Mouse (Mus musculus) myocyte (in vitro differentiated cells): Measurements from ENCODE around the gene Rph3al. TPM values are rescaled to one million over a fixed set of nuclear protein-coding genes. Genes with fewer than 3 reads are reported as not detected.

Experiments
- H3K27me3 ChIP-seq: one replicate; pipeline ENCODE4 v1.6.1; 2011; ENCODE audit not compliant: control insufficient read depth, insufficient read depth, insufficient read length
- H3K36me3 ChIP-seq: one replicate; pipeline ENCODE4 v1.6.1; 2011; ENCODE audit not compliant: control insufficient read depth, insufficient read depth
- H3K4me2 ChIP-seq: one replicate; pipeline ENCODE4 v1.6.1; 2011; ENCODE audit warnings: low read depth, control low read depth
- H3K4me3 ChIP-seq: one replicate; pipeline ENCODE4 v1.5.1; 2011; ENCODE audit warnings: mild to moderate bottlenecking, control low read depth, moderate library complexity
- H3K79me2 ChIP-seq: one replicate; pipeline ENCODE4 v1.6.1; 2011; ENCODE audit not compliant: control insufficient read depth, insufficient read depth
- H3ac ChIP-seq: one replicate; pipeline ENCODE4 v1.6.1; 2011; ENCODE audit not compliant: control insufficient read depth, insufficient read length
- CEBPB ChIP-seq: IDR thresholded peaks from 2 replicates; pipeline ENCODE4 v1.6.1; 2011; ENCODE audit warnings: mild to moderate bottlenecking, moderate library complexity; ENCODE audit not compliant: poor library complexity, insufficient read depth, severe bottlenecking
- E2F4 ChIP-seq: IDR thresholded peaks from one replicate; pipeline ENCODE4 v1.6.1; 2011; ENCODE audit warnings: mild to moderate bottlenecking, control low read depth, moderate library complexity; ENCODE audit not compliant: insufficient read depth
- MAX ChIP-seq: IDR thresholded peaks from one replicate; pipeline ENCODE4 v1.6.1; 2011; ENCODE audit warnings: low read depth, mild to moderate bottlenecking, control low read depth
- MYOD1 ChIP-seq, 3 experiments: IDR thresholded peaks; one replicate each; pipeline ENCODE4 v1.6.1; 2011; ENCODE audit warnings: control low read depth in 2 of 3, low read depth in 2 of 3, mild to moderate bottlenecking in 2 of 3, moderate library complexity in 1 of 3; ENCODE audit not compliant: insufficient read length in 2 of 3, control insufficient read depth in 1 of 3
- MYOG ChIP-seq, 3 experiments: IDR thresholded peaks; one replicate each; pipeline ENCODE4 v1.6.1; 2011; ENCODE audit warnings: control low read depth in 2 of 3, low read depth in 2 of 3, mild to moderate bottlenecking in 2 of 3; ENCODE audit not compliant: insufficient read length in 2 of 3, control insufficient read depth in 1 of 3, insufficient read depth in 1 of 3
- POLR2A ChIP-seq: IDR thresholded peaks from one replicate; pipeline ENCODE4 v1.6.1; 2011; ENCODE audit warnings: low read depth, mild to moderate bottlenecking, control low read depth, moderate library complexity; ENCODE audit not compliant: insufficient read length
- POLR2AphosphoS2 ChIP-seq: IDR thresholded peaks from one replicate; pipeline ENCODE4 v1.6.1; 2011; ENCODE audit warnings: low read depth, control low read depth; ENCODE audit not compliant: insufficient read length
- REST ChIP-seq: IDR thresholded peaks from one replicate; pipeline ENCODE4 v1.6.1; 2011; ENCODE audit warnings: mild to moderate bottlenecking, control low read depth, moderate library complexity; ENCODE audit not compliant: insufficient read depth, insufficient read length
- SRF ChIP-seq: IDR thresholded peaks from one replicate; pipeline ENCODE4 v1.6.1; 2011; ENCODE audit warnings: low read depth; ENCODE audit not compliant: control insufficient read depth, insufficient read length
- TCF12 ChIP-seq: IDR thresholded peaks from one replicate; pipeline ENCODE4 v1.6.1; 2011; ENCODE audit warnings: mild to moderate bottlenecking, control low read depth; ENCODE audit not compliant: poor library complexity, insufficient read depth, severe bottlenecking
- TCF3 ChIP-seq: IDR thresholded peaks from one replicate; pipeline ENCODE4 v1.6.1; 2011; ENCODE audit warnings: low read depth, control low read depth; ENCODE audit not compliant: insufficient read length
- USF1 ChIP-seq: IDR thresholded peaks from one replicate; pipeline ENCODE4 v1.6.1; 2011; ENCODE audit warnings: low read depth, mild to moderate bottlenecking, control low read depth, moderate library complexity
- polyA plus RNA-seq: library from polyadenylated mRNA; unstranded; fragments of >200 nt; fragmentation: generic; extraction: Trizol; gene quantifications from one replicate; pipeline ENCODE4 v1.2.1, GENCODE M21; 2012; ENCODE audit warnings: missing spikeins

The Rph3al gene
- polyA plus RNA-seq, 1 experiment: 0.05 TPM

- TF ChIP-seq TCF3 (no peak), REST (no peak), CEBPB (no peak), E2F4 (no peak), USF1 (no peak), MYOG (IDR thresholded peaks at IDR 0.05; ENCODE audit: control insufficient read depth in 1 of 3, insufficient read depth in 1 of 3, insufficient read length in 2 of 3, low read depth in 2 of 3) (no peak), SRF (no peak), POLR2A (no peak), TCF12 (no peak), MYOD1 (IDR thresholded peaks at IDR 0.05; ENCODE audit: control insufficient read depth in 1 of 3, insufficient read length in 2 of 3, low read depth in 2 of 3) (no peak), MAX (no peak), POLR2AphosphoS2 (no peak)
- no peak overlapping the region for H3ac ChIP-seq
Observed at GRCm38 (mm10) chr11:75830386-75830785, 107.8 kb downstream of the Rph3al start.

GRCm38 (mm10) chr11:75827414-75827813 lies 110.8 kb downstream of the Rph3al start:
- Histone ChIP-seq H3K36me3 (no peaks in the 10 kb centered on the region), H3K4me2 (no peak overlapping the region), H3K27me3 (peaks cover 20% of the 10 kb centered on the region), H3K79me2 (no peaks in the 10 kb centered on the region), H3ac (no peak overlapping the region), H3K4me3 (no peak overlapping the region)
- TF ChIP-seq CEBPB: no peak
- no peak for TF ChIP-seq USF1
- TF ChIP-seq TCF3: no peak

More at GRCm38 (mm10) chr11:75830386-75830785, 107.8 kb downstream of the Rph3al start:
- Histone ChIP-seq H3K36me3 (no peaks in the 10 kb centered on the region), H3K27me3 (no peaks in the 10 kb centered on the region), H3K4me2 (no peak overlapping the region), H3K79me2 (no peaks in the 10 kb centered on the region), H3K4me3 (no peak overlapping the region)

- H3K27me3 ChIP-seq: peaks cover 20% of the 10 kb centered on the region
- TF ChIP-seq POLR2A (no peak), POLR2AphosphoS2 (no peak), REST (no peak), TCF12 (no peak), CEBPB (no peak), MAX (no peak), SRF (no peak), MYOG (IDR thresholded peaks at IDR 0.05; ENCODE audit: control insufficient read depth in 1 of 3, insufficient read depth in 1 of 3, insufficient read length in 2 of 3, low read depth in 2 of 3) (no peak), MYOD1 (IDR thresholded peaks at IDR 0.05; ENCODE audit: control insufficient read depth in 1 of 3, insufficient read length in 2 of 3, low read depth in 2 of 3) (no peak), USF1 (no peak), TCF3 (no peak), E2F4 (no peak)
- no peak overlapping the region for H3K4me3 ChIP-seq
- no peaks in the 10 kb centered on the region for H3K36me3 ChIP-seq
- H3K4me2 ChIP-seq: no peak overlapping the region
- no peaks in the 10 kb centered on the region for H3K79me2 ChIP-seq
- H3ac ChIP-seq: no peak overlapping the region
Observed at GRCm38 (mm10) chr11:75823506-75823905, 114.7 kb downstream of the Rph3al start.

- Histone ChIP-seq H3K4me2 (peak overlapping the region; percentile 65), H3ac (no peak overlapping the region), H3K4me3 (no peak overlapping the region), H3K79me2 (no peaks in the 10 kb centered on the region), H3K27me3 (no peaks in the 10 kb centered on the region), H3K36me3 (no peaks in the 10 kb centered on the region)
- peak; percentile 92 for TF ChIP-seq TCF12
- TF ChIP-seq POLR2AphosphoS2: no peak
- TF ChIP-seq MAX: no peak
- TF ChIP-seq POLR2A: peak; percentile 51
- peak; percentile 94 to 98 (median 98) for TF ChIP-seq MYOD1 (IDR thresholded peaks at IDR 0.05; ENCODE audit: control insufficient read depth in 1 of 3, insufficient read length in 2 of 3, low read depth in 2 of 3)
- peak; percentile 48 for TF ChIP-seq SRF
- peak; percentile 99 to 100 (median 99) for TF ChIP-seq MYOG (IDR thresholded peaks at IDR 0.05; ENCODE audit: control insufficient read depth in 1 of 3, insufficient read depth in 1 of 3, insufficient read length in 2 of 3, low read depth in 2 of 3)
- TF ChIP-seq TCF3: peak; percentile 98
- TF ChIP-seq E2F4: no peak
- no peak for TF ChIP-seq REST
- TF ChIP-seq CEBPB: 0 out of 2 replicates have a peak, but pooled peaks have one; percentile 21
- no peak for TF ChIP-seq USF1
Observed at GRCm38 (mm10) chr11:75813085-75813484, 125.1 kb downstream of the Rph3al start.

GRCm38 (mm10) chr11:75811900-75812299 lies 126.3 kb downstream of the Rph3al start:
- TF ChIP-seq TCF3: no peak
- no peak for TF ChIP-seq USF1
- no peak for TF ChIP-seq REST
- TF ChIP-seq POLR2AphosphoS2: no peak
- no peak for TF ChIP-seq MAX
- TF ChIP-seq TCF12: no peak
- TF ChIP-seq CEBPB: no peak
- TF ChIP-seq SRF: no peak

More at GRCm38 (mm10) chr11:75811900-75812299, 126.3 kb downstream of the Rph3al start:
- Histone ChIP-seq H3ac (no peak overlapping the region), H3K4me3 (no peak overlapping the region), H3K36me3 (no peaks in the 10 kb centered on the region), H3K27me3 (no peaks in the 10 kb centered on the region), H3K79me2 (no peaks in the 10 kb centered on the region), H3K4me2 (peak overlapping the region; percentile 65)
